Mouse (Mus musculus) liver, embryonic 14.5 days (tissue): ENCODE results near the gene Tesk1. TPM values are rescaled to one million over a fixed set of nuclear protein-coding genes. Genes with fewer than 3 reads are reported as not detected.
A peak's percentile ranks its signal among the peaks of the same experiment; 100 is the strongest.

Experiments
- ATAC-seq: fragments of 200-750 bp; cut with Nextera tagmentation; 2 replicates; pipeline ENCODE4 v1.8.0; 2017; ENCODE audit warnings: moderate number of reproducible peaks, mild to moderate bottlenecking, moderate library complexity; ENCODE audit not compliant: insufficient read depth
- DNase-seq, 3 experiments: peaks; one replicate each; pipeline ENCODE4 v3.0.0-alpha.2; 2012 to 2013; ENCODE audit warnings: low read depth in 3 of 3, low spot score in 3 of 3
- H3K27ac ChIP-seq: fragments of 300-500 bp; sonication (generic); 2 replicates; pipeline ENCODE4 v1.5.1; 2014; ENCODE audit warnings: moderate library complexity, mild to moderate bottlenecking, control low read depth, inconsistent platforms
- H3K27me3 ChIP-seq: fragments of 300-500 bp; sonication (generic); 2 replicates; pipeline ENCODE4 v1.6.1; 2014; ENCODE audit warnings: mild to moderate bottlenecking, low read length, moderate library complexity; ENCODE audit not compliant: control insufficient read depth, insufficient read depth
- H3K36me3 ChIP-seq: fragments of 300-500 bp; sonication (generic); replicated peaks from 2 replicates; pipeline ENCODE4 v1.6.1; 2014; ENCODE audit warnings: low read depth; ENCODE audit not compliant: control insufficient read depth, insufficient read depth
- H3K4me1 ChIP-seq, 2 experiments: fragments of 200-500 bp in 1 of 2; fragments of 300-500 bp in 1 of 2; sonication (generic) in 1 of 2; replicated peaks; 2 replicates each; pipeline ENCODE4 v1.6.1; 2012 to 2014; ENCODE audit warnings: antibody characterized with exemption in 1 of 2, inconsistent platforms in 1 of 2, low read length in 1 of 2; ENCODE audit not compliant: control insufficient read depth in 2 of 2, insufficient read depth in 2 of 2
- H3K4me2 ChIP-seq: fragments of 300-500 bp; sonication (generic); 2 replicates; pipeline ENCODE4 v1.6.1; 2014; ENCODE audit warnings: low read depth, mild to moderate bottlenecking, control low read depth, moderate library complexity
- H3K4me3 ChIP-seq, 2 experiments: fragments of 200-500 bp in 1 of 2; fragments of 300-500 bp in 1 of 2; sonication (generic) in 1 of 2; 2 replicates each; pipeline ENCODE4 v1.5.1; 2012 to 2014; ENCODE audit warnings: low read depth in 2 of 2, low read length in 2 of 2, mild to moderate bottlenecking in 2 of 2, control low read depth in 1 of 2, inconsistent platforms in 1 of 2, moderate library complexity in 1 of 2; ENCODE audit not compliant: insufficient read depth in 1 of 2
- H3K9ac ChIP-seq: fragments of 300-500 bp; sonication (generic); replicated peaks from 2 replicates; pipeline ENCODE4 v1.6.1; 2014; ENCODE audit warnings: mild to moderate bottlenecking, control low read depth, moderate library complexity
- H3K9me3 ChIP-seq: fragments of 300-500 bp; sonication (generic); 2 replicates; pipeline ENCODE4 v1.6.1; 2016; ENCODE audit warnings: low read length, mixed read lengths; ENCODE audit not compliant: control insufficient read depth
- CTCF ChIP-seq: IDR thresholded peaks from 2 replicates; pipeline ENCODE4 v1.5.1; 2016; ENCODE audit warnings: antibody characterized with exemption, low read depth, control low read depth
- EP300 ChIP-seq: IDR thresholded peaks from 2 replicates; pipeline ENCODE4 v1.6.1; 2016; ENCODE audit warnings: antibody characterized with exemption, low read depth
- WGBS: fragments of 180-500 bp; shearing (Covaris S2); extraction: QIAGEN DNeasy Blood & Tissue Kit; methylation state at CpG from one replicate; pipeline ENCODE4 v1.1.7; 2014; ENCODE audit not compliant: insufficient replicate concordance; 5-methylcytosine and 5-hydroxymethylcytosine counted together
- polyA plus RNA-seq, 2 experiments: library from polyadenylated mRNA; depleted of rRNA in 1 of 2; stranded (reverse) in 1 of 2; unstranded in 1 of 2; fragments of >200 nt; fragmentation: Nextera tagmentation in 1 of 2; extraction: Ambion mirVana in 1 of 2; gene quantifications; 2 replicates each; pipeline versions ENCODE4 v1.2.1 to v1.2.3; 2012 to 2014

Gene Tesk1
- polyA plus RNA-seq, 2 experiments: 0.65 to 3.3 TPM

- ATAC-seq: no peak
- H3K4me2 ChIP-seq: no peak overlapping the region
Observed at GRCm38 (mm10) chr4:43428180-43428861, 13.4 kb upstream of the Tesk1 start.

GRCm38 (mm10) chr4:43428946-43429345, 12.8 kb upstream of the Tesk1 start, which contains the start of gene Fam166b:
Gene Fam166b (minus strand): TSS chr4:43429134.
- WGBS: 15% methylated on average over 10 of the region's 10 CpGs
- Histone ChIP-seq H3K36me3 (no peaks in the 10 kb centered on the region), H3K4me2 (no peak within 1 kb of the TSS), H3K9me3 (no peaks in the 10 kb centered on the region), H3K4me1 (no peaks in the 10 kb centered on the region), H3K27ac (no peak within 1 kb of the TSS), H3K4me3 (no peak within 1 kb of the TSS), H3K9ac (no peak within 1 kb of the TSS), H3K27me3 (peaks cover 40% of the 10 kb centered on the region)
- DNase-seq (no peak), ATAC-seq (no peak)
- TF ChIP-seq EP300: no peak
- TF ChIP-seq CTCF: no peak

More at GRCm38 (mm10) chr4:43428180-43428861, 13.4 kb upstream of the Tesk1 start:
- no peaks in the 10 kb centered on the region for H3K4me1 ChIP-seq
- no peaks in the 10 kb centered on the region for H3K9me3 ChIP-seq
- H3K36me3 ChIP-seq: no peaks in the 10 kb centered on the region
- no peak overlapping the region for H3K27ac ChIP-seq
- H3K4me3 ChIP-seq: no peak overlapping the region
- TF ChIP-seq EP300: no peak
- TF ChIP-seq CTCF: no peak
- 25% methylated on average over 16 of the region's 16 CpGs for WGBS
- no peak overlapping the region for H3K9ac ChIP-seq
- H3K27me3 ChIP-seq: peaks cover 40% of the 10 kb centered on the region
- no peak for DNase-seq

- Histone ChIP-seq H3K36me3 (no peaks in the 10 kb centered on the region), H3K4me2 (no peak overlapping the region), H3K9ac (no peak overlapping the region), H3K27me3 (peaks cover 23% of the 10 kb centered on the region), H3K4me1 (no peaks in the 10 kb centered on the region), H3K9me3 (no peaks in the 10 kb centered on the region), H3K4me3 (no peak overlapping the region), H3K27ac (no peak overlapping the region)
- ATAC-seq: no peak
- DNase-seq: peak; percentile 58 to 69 (median 65)
- no peak for TF ChIP-seq EP300
- peak; percentile 90 for TF ChIP-seq CTCF
- 5% methylated on average over 4 of the region's 4 CpGs for WGBS
Observed at GRCm38 (mm10) chr4:43431690-43432089, 10.0 kb upstream of the Tesk1 start.

- Histone ChIP-seq H3K4me1 (no peaks in the 10 kb centered on the region), H3K4me2 (no peak overlapping the region), H3K27me3 (peaks cover 12% of the 10 kb centered on the region), H3K9me3 (no peaks in the 10 kb centered on the region), H3K36me3 (no peaks in the 10 kb centered on the region), H3K4me3 (no peak overlapping the region), H3K27ac (no peak overlapping the region), H3K9ac (no peak overlapping the region)
- ATAC-seq (no peak), DNase-seq (no peak)
- 57% methylated on average over 1 of the region's 1 CpGs for WGBS
- no peak for TF ChIP-seq CTCF
- TF ChIP-seq EP300: no peak
Observed at GRCm38 (mm10) chr4:43432832-43433231, 8.9 kb upstream of the Tesk1 start.

- no peak for TF ChIP-seq EP300
- TF ChIP-seq CTCF: peak; percentile 99
- Histone ChIP-seq H3K9me3 (no peaks in the 10 kb centered on the region), H3K27me3 (peaks cover 10% of the 10 kb centered on the region), H3K4me3 (peak overlapping the region; percentile 58 to 69), H3K4me2 (peak overlapping the region; percentile 94), H3K4me1 (0 out of 4 replicates have a peak, but pooled peaks cover 0 to 2% of the 10 kb centered on the region in 2 experiments), H3K36me3 (no peaks in the 10 kb centered on the region), H3K27ac (peak overlapping the region; percentile 4; the same call in 1 of the 2 replicates), H3K9ac (peak overlapping the region; percentile 41)
- ATAC-seq (peak; percentile 89), DNase-seq (peak; percentile 96 to 97 (median 96))
- under 1% methylated on average over 33 of the region's 33 CpGs for WGBS
Observed at GRCm38 (mm10) chr4:43442044-43442443, 305 bp downstream of the Tesk1 start.
